Mouse (Mus musculus): Measurements from ENCODE around the gene Tyw1. TPM values are rescaled to one million over a fixed set of nuclear protein-coding genes. Genes with fewer than 3 reads are reported as not detected.

The Tyw1 gene
- total and polyA plus RNA-seq, 3 experiments = 34.7 to 46.5 (median 37.1) TPM

- Histone ChIP-seq H3K27me3 (replicated peaks) (no peaks in the 10 kb centered on the region), H3K4me1 (ENCODE audit: control insufficient read depth in 1 of 2, insufficient read depth in 2 of 2) (no peaks in the 10 kb centered on the region), H3K9me3 (replicated peaks; ENCODE audit: low read length) (peaks cover 2% of the 10 kb centered on the region), H3K79me2 (replicated peaks; ENCODE audit: control insufficient read depth, extremely low read depth, insufficient read depth, poor library complexity, severe bottlenecking) (no peaks in the 10 kb centered on the region), H3K4me2 (ENCODE audit: insufficient read depth, low read depth, poor library complexity, severe bottlenecking) (no peak overlapping the region), H3K36me3 (replicated peaks in 1 of 2; ENCODE audit: control insufficient read depth in 1 of 2, insufficient read depth in 1 of 2, low read length in 1 of 2) (peaks cover 35 to 71% of the 10 kb centered on the region in 2 experiments), H3K4me3 (replicated peaks in 1 of 3; ENCODE audit: low read depth in 2 of 3, low read length in 2 of 3, poor library complexity in 1 of 3) (no peak overlapping the region), H3K9ac (ENCODE audit: insufficient read depth, low read depth) (no peak overlapping the region), H3K27ac (ENCODE audit: insufficient read depth, low read depth) (no peak overlapping the region)
- TF ChIP-seq ELF1 (IDR thresholded peaks at IDR 0.05; ENCODE audit: low read depth, low read length) = no peak
- no peak for TF ChIP-seq CHD2 (IDR thresholded peaks at IDR 0.05; ENCODE audit: low read length)
- TF ChIP-seq MYC (IDR thresholded peaks at IDR 0.05; ENCODE audit: low read depth, low read length) = no peak
- TF ChIP-seq NELFE (IDR thresholded peaks at IDR 0.05; ENCODE audit: low read depth, low read length) = no peak
- no peak for TF ChIP-seq USF2 (conservative IDR thresholded peaks at IDR 0.05; ENCODE audit: low read depth, low read length)
- TF ChIP-seq JUN (IDR thresholded peaks at IDR 0.05; ENCODE audit: insufficient read depth, low read depth, low read length) = no peak
- no peak for TF ChIP-seq RAD21 (IDR thresholded peaks at IDR 0.05; ENCODE audit: low read depth, low read length)
- TF ChIP-seq CTCF (conservative IDR thresholded peaks at IDR 0.05 in 1 of 2, IDR thresholded peaks at IDR 0.05 in 1 of 2; ENCODE audit: low read depth in 2 of 2, low read length in 2 of 2) = no peak
- no peak for TF ChIP-seq E2F4 (IDR thresholded peaks at IDR 0.05; ENCODE audit: insufficient replicate concordance, low read depth, low read length)
- no peak for TF ChIP-seq PAX5 (IDR thresholded peaks at IDR 0.05; ENCODE audit: low read length)
- TF ChIP-seq RCOR1 (conservative IDR thresholded peaks at IDR 0.05; ENCODE audit: low read depth, low read length) = no peak
- TF ChIP-seq ZNF384 (IDR thresholded peaks at IDR 0.05; ENCODE audit: low read depth, low read length) = no peak
- TF ChIP-seq MAFK (IDR thresholded peaks at IDR 0.05; ENCODE audit: insufficient replicate concordance, low read length) = no peak
- TF ChIP-seq SIN3A (IDR thresholded peaks at IDR 0.05; ENCODE audit: low read length) = no peak
- no peak for TF ChIP-seq USF1 (IDR thresholded peaks at IDR 0.05; ENCODE audit: low read depth, low read length)
- no peak for TF ChIP-seq HCFC1 (IDR thresholded peaks at IDR 0.05; ENCODE audit: low read depth, low read length)
- no peak for TF ChIP-seq MXI1 (IDR thresholded peaks at IDR 0.05; ENCODE audit: low read depth, low read length)
- TF ChIP-seq POLR2AphosphoS2 (IDR thresholded peaks at IDR 0.05; ENCODE audit: low read depth, low read length) = no peak
- no peak for TF ChIP-seq MAZ (IDR thresholded peaks at IDR 0.05; ENCODE audit: low read depth, low read length)
- in situ Hi-C loops (cut with MboI; ENCODE audit: low pct_ligation_motif_present, low pct_unique_long_range_greater_than_20kb, low sequenced_read_pairs) = no loop called here
- dilution Hi-C loops (cut with MboI; ENCODE audit: extremely low pct_ligation_motif_present, extremely low pct_unique_long_range_greater_than_20kb, low sequenced_read_pairs) = no loop called here
- DNase-seq (ENCODE audit: extremely low read depth) = no peak
Measured at GRCm38 (mm10) chr5:130327615-130328263, 72.3 kb downstream of the Tyw1 start.

DNA sequence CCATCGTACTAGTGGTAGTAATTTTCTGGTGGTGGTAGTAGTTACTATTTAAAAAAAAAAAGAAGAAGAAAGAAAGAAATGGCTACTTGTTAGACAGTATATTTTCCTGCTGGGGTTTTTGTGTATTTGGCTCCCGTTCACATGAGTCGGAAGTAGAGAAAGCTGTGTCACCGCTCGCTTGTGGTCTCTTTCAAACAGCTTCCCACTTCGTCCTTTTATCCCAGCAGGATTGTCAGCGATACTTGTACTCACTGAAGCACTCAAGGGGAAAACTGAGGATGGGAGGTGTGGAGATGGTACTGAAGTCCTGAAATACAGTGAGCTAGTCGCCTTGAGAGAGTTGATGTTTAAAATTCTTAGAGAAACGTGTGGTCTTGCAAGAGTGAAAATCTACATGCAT is 72.9 kb downstream of the Tyw1 start:
- dilution Hi-C loops (cut with MboI; ENCODE audit: extremely low pct_ligation_motif_present, extremely low pct_unique_long_range_greater_than_20kb, low sequenced_read_pairs) = no loop called here

More for the DNA sequence above, 72.9 kb downstream of the Tyw1 start:
- Histone ChIP-seq H3K27me3 (replicated peaks) (no peaks in the 10 kb centered on the region), H3K36me3 (replicated peaks in 1 of 2; ENCODE audit: control insufficient read depth in 1 of 2, insufficient read depth in 1 of 2, low read length in 1 of 2) (peaks cover 35 to 71% of the 10 kb centered on the region in 2 experiments), H3K4me3 (replicated peaks in 1 of 3; ENCODE audit: low read depth in 2 of 3, low read length in 2 of 3, poor library complexity in 1 of 3) (no peak overlapping the region), H3K79me2 (replicated peaks; ENCODE audit: control insufficient read depth, extremely low read depth, insufficient read depth, poor library complexity, severe bottlenecking) (no peaks in the 10 kb centered on the region), H3K9me3 (replicated peaks; ENCODE audit: low read length) (peaks cover 2% of the 10 kb centered on the region), H3K4me2 (ENCODE audit: insufficient read depth, low read depth, poor library complexity, severe bottlenecking) (no peak overlapping the region), H3K9ac (ENCODE audit: insufficient read depth, low read depth) (no peak overlapping the region), H3K4me1 (ENCODE audit: control insufficient read depth in 1 of 2, insufficient read depth in 2 of 2) (no peaks in the 10 kb centered on the region), H3K27ac (ENCODE audit: insufficient read depth, low read depth) (no peak overlapping the region)
- no peak for DNase-seq (ENCODE audit: extremely low read depth)
- in situ Hi-C loops (cut with MboI; ENCODE audit: low pct_ligation_motif_present, low pct_unique_long_range_greater_than_20kb, low sequenced_read_pairs) = no loop called here
- TF ChIP-seq CHD1 (IDR thresholded peaks at IDR 0.05; ENCODE audit: low read depth, low read length) = no peak
